Mouse (Mus musculus) neural tube, embryonic 15.5 days (tissue): ENCODE results near the gene Smpd3. TPM values are rescaled to one million over a fixed set of nuclear protein-coding genes. Genes with fewer than 3 reads are reported as not detected.

ENCODE experiments used
- ATAC-seq: fragments of 200-750 bp; cut with Nextera tagmentation; 2 replicates; pipeline ENCODE4 v1.8.0; 2017; ENCODE audit warnings: mild to moderate bottlenecking, moderate TSS enrichment, moderate library complexity; ENCODE audit not compliant: low FRiP score
- H3K27ac ChIP-seq: fragments of 300-500 bp; sonication (generic); replicated peaks from 2 replicates; pipeline ENCODE4 v1.5.1; 2015; ENCODE audit warnings: mild to moderate bottlenecking, inconsistent platforms
- H3K27me3 ChIP-seq: fragments of 300-500 bp; sonication (generic); replicated peaks from 2 replicates; pipeline ENCODE4 v1.6.1; 2015; ENCODE audit warnings: inconsistent platforms
- H3K36me3 ChIP-seq: fragments of 300-500 bp; sonication (generic); 2 replicates; pipeline ENCODE4 v1.6.1; 2015; ENCODE audit warnings: inconsistent platforms
- H3K4me1 ChIP-seq: fragments of 300-500 bp; sonication (generic); 2 replicates; pipeline ENCODE4 v1.6.1; 2015; ENCODE audit warnings: inconsistent platforms
- H3K4me2 ChIP-seq: fragments of 300-500 bp; sonication (generic); 2 replicates; pipeline ENCODE4 v1.6.1; 2015; ENCODE audit warnings: inconsistent platforms, mild to moderate bottlenecking, moderate library complexity
- H3K4me3 ChIP-seq: fragments of 300-500 bp; sonication (generic); replicated peaks from 2 replicates; pipeline ENCODE4 v1.5.1; 2015; ENCODE audit warnings: mild to moderate bottlenecking, inconsistent platforms
- H3K9ac ChIP-seq: fragments of 300-500 bp; sonication (generic); replicated peaks from 2 replicates; pipeline ENCODE4 v1.6.1; 2015; ENCODE audit warnings: mild to moderate bottlenecking, inconsistent platforms
- H3K9me3 ChIP-seq: fragments of 300-500 bp; sonication (generic); replicated peaks from 2 replicates; pipeline ENCODE4 v1.6.1; 2016; ENCODE audit warnings: inconsistent platforms
- WGBS: fragments of 180-500 bp; shearing (Covaris S2); methylation state at CpG from one replicate; pipeline ENCODE4 v1.1.7; 2015; ENCODE audit warnings: mixed read lengths; 5-methylcytosine and 5-hydroxymethylcytosine counted together
- polyA plus RNA-seq: library from polyadenylated mRNA; unstranded; fragments of >200 nt; fragmentation: Nextera tagmentation; extraction: Ambion mirVana; gene quantifications from 2 replicates; pipeline ENCODE4 v1.2.1, GENCODE M21; 2015

The Smpd3 gene
- polyA plus RNA-seq, 1 experiment from 2014 or later: 50.1 TPM

- H3K27ac ChIP-seq: no peak overlapping the region
- ATAC-seq: no peak
- peaks cover 12% of the 10 kb centered on the region for H3K4me1 ChIP-seq
- H3K9me3 ChIP-seq: no peaks in the 10 kb centered on the region
- H3K9ac ChIP-seq: no peak overlapping the region
- no peaks in the 10 kb centered on the region for H3K36me3 ChIP-seq
- H3K27me3 ChIP-seq: no peaks in the 10 kb centered on the region
- 88% methylated on average over 1 of the region's 1 CpGs for WGBS
- H3K4me2 ChIP-seq: no peak overlapping the region
- H3K4me3 ChIP-seq: no peak overlapping the region
Measured at GRCm38 (mm10) chr8:106306076-106306475, 31.7 kb downstream of the Smpd3 start.

GRCm38 (mm10) chr8:106305301-106305700, 32.5 kb downstream of the Smpd3 start:
- 88% methylated on average over 3 of the region's 3 CpGs for WGBS
- no peak for ATAC-seq
- no peak overlapping the region for H3K4me3 ChIP-seq
- peaks cover 19% of the 10 kb centered on the region for H3K4me1 ChIP-seq
- H3K4me2 ChIP-seq: no peak overlapping the region
- H3K9me3 ChIP-seq: no peaks in the 10 kb centered on the region
- H3K27me3 ChIP-seq: no peaks in the 10 kb centered on the region
- no peaks in the 10 kb centered on the region for H3K36me3 ChIP-seq
- no peak overlapping the region for H3K9ac ChIP-seq
- H3K27ac ChIP-seq: no peak overlapping the region

DNA sequence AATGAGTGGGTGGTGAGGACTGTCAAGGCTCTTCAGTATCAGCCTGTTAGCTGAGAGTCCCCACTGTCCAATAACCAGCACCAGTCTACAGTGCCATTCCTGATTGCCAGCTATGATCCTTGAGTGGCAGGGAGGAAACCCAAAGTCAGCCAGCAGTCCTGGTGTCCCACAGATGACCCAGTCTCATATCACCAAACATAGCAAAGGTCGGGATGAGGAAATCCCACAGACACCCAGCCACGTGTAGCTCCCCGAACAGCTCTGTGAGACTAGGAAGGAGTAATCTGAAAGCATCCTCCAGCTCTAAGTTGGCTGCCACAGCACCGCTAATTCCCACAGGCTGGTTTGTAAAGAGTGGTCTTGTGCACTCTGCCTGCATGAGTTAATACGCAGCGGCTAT, 33.5 kb downstream of the Smpd3 start:
- no peak for ATAC-seq

GRCm38 (mm10) chr8:106300739-106301715, 36.8 kb downstream of the Smpd3 start:
- ATAC-seq: peak; percentile 73
- Histone ChIP-seq H3K4me1 (peaks cover 36% of the 10 kb centered on the region), H3K4me3 (no peak overlapping the region), H3K36me3 (no peaks in the 10 kb centered on the region), H3K9me3 (no peaks in the 10 kb centered on the region), H3K9ac (no peak overlapping the region), H3K27me3 (no peaks in the 10 kb centered on the region), H3K4me2 (peak overlapping the region; percentile 28), H3K27ac (peak overlapping the region; percentile 78)
- WGBS: 23% methylated on average over 9 of the region's 9 CpGs

More for the DNA sequence above, 33.5 kb downstream of the Smpd3 start:
- H3K4me3 ChIP-seq: no peak overlapping the region
- WGBS: 82% methylated on average over 6 of the region's 6 CpGs
- no peak overlapping the region for H3K27ac ChIP-seq
- H3K9ac ChIP-seq: no peak overlapping the region
- no peak overlapping the region for H3K4me2 ChIP-seq
- no peaks in the 10 kb centered on the region for H3K27me3 ChIP-seq
- H3K9me3 ChIP-seq: no peaks in the 10 kb centered on the region
- H3K4me1 ChIP-seq: peaks cover 24% of the 10 kb centered on the region
- H3K36me3 ChIP-seq: no peaks in the 10 kb centered on the region

GRCm38 (mm10) chr8:106299686-106300085, 38.1 kb downstream of the Smpd3 start:
- Histone ChIP-seq H3K27ac (no peak overlapping the region), H3K9ac (no peak overlapping the region), H3K4me2 (no peak overlapping the region), H3K27me3 (no peaks in the 10 kb centered on the region), H3K4me1 (peaks cover 36% of the 10 kb centered on the region), H3K9me3 (no peaks in the 10 kb centered on the region), H3K4me3 (no peak overlapping the region), H3K36me3 (no peaks in the 10 kb centered on the region)
- no peak for ATAC-seq
- WGBS: 85% methylated on average over 3 of the region's 3 CpGs

GRCm38 (mm10) chr8:106298846-106299245, 38.9 kb downstream of the Smpd3 start:
- H3K27ac ChIP-seq: no peak overlapping the region
- H3K27me3 ChIP-seq: no peaks in the 10 kb centered on the region

GRCm38 (mm10) chr8:106298261-106298660, 39.5 kb downstream of the Smpd3 start:
- no peak overlapping the region; the same call in 1 of the 2 replicates for H3K27ac ChIP-seq
- WGBS: 72% methylated on average over 5 of the region's 5 CpGs
- H3K4me3 ChIP-seq: no peak overlapping the region

More at GRCm38 (mm10) chr8:106298846-106299245, 38.9 kb downstream of the Smpd3 start:
- no peak overlapping the region for H3K9ac ChIP-seq
- no peak overlapping the region for H3K4me2 ChIP-seq
- no peaks in the 10 kb centered on the region for H3K36me3 ChIP-seq
- H3K9me3 ChIP-seq: no peaks in the 10 kb centered on the region
- no peak for ATAC-seq
- 62% methylated on average over 1 of the region's 1 CpGs for WGBS
- H3K4me1 ChIP-seq: peaks cover 36% of the 10 kb centered on the region
- no peak overlapping the region for H3K4me3 ChIP-seq

GRCm38 (mm10) chr8:106292484-106293396, 45.0 kb downstream of the Smpd3 start:
- Histone ChIP-seq H3K36me3 (no peaks in the 10 kb centered on the region), H3K9me3 (no peaks in the 10 kb centered on the region), H3K27me3 (no peaks in the 10 kb centered on the region), H3K4me1 (peaks cover 14% of the 10 kb centered on the region), H3K4me3 (no peak overlapping the region), H3K9ac (no peak overlapping the region), H3K27ac (no peak overlapping the region), H3K4me2 (no peak overlapping the region)
- no peak for ATAC-seq
- 61% methylated on average over 20 of the region's 20 CpGs for WGBS

More at GRCm38 (mm10) chr8:106298261-106298660, 39.5 kb downstream of the Smpd3 start:
- H3K4me2 ChIP-seq: no peak overlapping the region
- no peak overlapping the region for H3K9ac ChIP-seq
- H3K4me1 ChIP-seq: peaks cover 36% of the 10 kb centered on the region
- no peak for ATAC-seq
- H3K27me3 ChIP-seq: no peaks in the 10 kb centered on the region
- no peaks in the 10 kb centered on the region for H3K36me3 ChIP-seq
- H3K9me3 ChIP-seq: no peaks in the 10 kb centered on the region

GRCm38 (mm10) chr8:106289464-106289863, 48.3 kb downstream of the Smpd3 start:
- ATAC-seq: no peak
- Histone ChIP-seq H3K4me3 (no peak overlapping the region), H3K36me3 (no peaks in the 10 kb centered on the region; the same call in 1 of the 2 replicates), H3K27me3 (no peaks in the 10 kb centered on the region), H3K4me2 (no peak overlapping the region), H3K9me3 (no peaks in the 10 kb centered on the region), H3K4me1 (peaks cover 17% of the 10 kb centered on the region), H3K27ac (no peak overlapping the region), H3K9ac (no peak overlapping the region)
- 61% methylated on average over 7 of the region's 7 CpGs for WGBS

- H3K4me2 ChIP-seq: no peak overlapping the region
- no peaks in the 10 kb centered on the region; the same call in 1 of the 2 replicates for H3K36me3 ChIP-seq
- no peaks in the 10 kb centered on the region for H3K27me3 ChIP-seq
- no peak overlapping the region for H3K27ac ChIP-seq
- no peak for ATAC-seq
- no peak overlapping the region for H3K4me3 ChIP-seq
- peaks cover 17% of the 10 kb centered on the region for H3K4me1 ChIP-seq
- H3K9me3 ChIP-seq: no peaks in the 10 kb centered on the region
- H3K9ac ChIP-seq: no peak overlapping the region
- WGBS: 32% methylated on average over 3 of the region's 3 CpGs
Measured at GRCm38 (mm10) chr8:106288732-106289131, 49.1 kb downstream of the Smpd3 start.

GRCm38 (mm10) chr8:106287445-106287844, 50.3 kb downstream of the Smpd3 start:
- no peak for ATAC-seq

More at GRCm38 (mm10) chr8:106287445-106287844, 50.3 kb downstream of the Smpd3 start:
- H3K36me3 ChIP-seq: peaks cover 7% of the 10 kb centered on the region; the same call in 1 of the 2 replicates
- no peaks in the 10 kb centered on the region for H3K9me3 ChIP-seq
- no peak overlapping the region for H3K27ac ChIP-seq
- H3K9ac ChIP-seq: no peak overlapping the region
- H3K4me3 ChIP-seq: no peak overlapping the region
- H3K27me3 ChIP-seq: no peaks in the 10 kb centered on the region
- 6% methylated on average over 2 of the region's 2 CpGs for WGBS
- peaks cover 9% of the 10 kb centered on the region for H3K4me1 ChIP-seq
- no peak overlapping the region for H3K4me2 ChIP-seq
